Comparison of ENCODE assay signal across 19 mouse cellular contexts in genomic region chr1:166014530-166014929, GRCm38 (mm10). TPM values are rescaled to one million over a fixed set of nuclear protein-coding genes. Genes with fewer than 3 reads are reported as not detected.
DNase-seq lines count a peak whose midpoint lies in the region; ATAC-seq lines count a peak whose summit lies in the region.
"Had no signal": no experiment of that assay in that cellular context is flagged by ENCODE, and none has a peak within 500 bp of the region (broad histone marks: within the 10 kb centered on the region; RNA-seq: fewer than 3 reads in every experiment).

No protein-coding gene starts in this region.

- no peaks in the 10 kb centered on the region for H3K9me3 ChIP-seq in liver, embryonic 13.5 days (replicated peaks)
- H3K9me3 ChIP-seq: embryonic facial prominence, embryonic 13.5 days; forebrain, embryonic 12.5 days; heart, embryonic 15.5 days; intestine, embryonic 15.5 days; midbrain, embryonic 15.5 days; neural tube, embryonic 12.5 days had no signal

- H3K36me3 ChIP-seq in liver, embryonic 13.5 days, result no peaks in the 10 kb centered on the region
- H3K36me3 ChIP-seq: embryonic facial prominence, embryonic 13.5 days; forebrain, embryonic 12.5 days; heart, embryonic 15.5 days; intestine, embryonic 15.5 days; midbrain, embryonic 15.5 days; neural tube, embryonic 12.5 days had no signal

- peak; percentile 62 for DNase-seq in 416B (ENCODE audit: low read depth)
- DNase-seq in c-Kit-positive CD71-positive TER-119-negative erythroid progenitor cells, embryonic 14.5 days (ENCODE audit: low read depth), result peak; percentile 46
- DNase-seq in liver, embryonic 13.5 days, result peak; percentile 33
- peak; percentile 76 for DNase-seq in thymus, postnatal 0 days (ENCODE audit: low spot score)
- DNase-seq in frontal cortex, postnatal 25 days (ENCODE audit: low spot score in 2 of 2), result no peak
- no peak for DNase-seq in heart, adult 8-10 months (ENCODE audit: low spot score)
- no peak for DNase-seq in adrenal gland, adult (ENCODE audit: inconsistent age in 2 of 2, low spot score in 1 of 2)
- DNase-seq: cerebellum, postnatal 25 days; heart, adult 11 months; kidney, postnatal 10 days; lung, adult 2 months had no signal

- WGBS in liver, embryonic 13.5 days (ENCODE audit: insufficient replicate concordance), result 13% methylated on average over 5 of the region's 5 CpGs

- H3K9ac ChIP-seq in liver, embryonic 13.5 days, result no peak overlapping the region
- H3K9ac ChIP-seq: embryonic facial prominence, embryonic 13.5 days; forebrain, embryonic 12.5 days; heart, embryonic 15.5 days; intestine, embryonic 15.5 days; midbrain, embryonic 15.5 days; neural tube, embryonic 12.5 days had no signal

- no peak overlapping the region for H3K4me3 ChIP-seq in liver, embryonic 13.5 days (replicated peaks)
- H3K4me3 ChIP-seq: embryonic facial prominence, embryonic 13.5 days; forebrain, embryonic 12.5 days; heart, embryonic 15.5 days; intestine, embryonic 15.5 days; midbrain, embryonic 15.5 days; neural tube, embryonic 12.5 days had no signal

- H3K4me2 ChIP-seq in liver, embryonic 13.5 days, result no peak overlapping the region
- H3K4me2 ChIP-seq: embryonic facial prominence, embryonic 13.5 days; forebrain, embryonic 12.5 days; heart, embryonic 15.5 days; intestine, embryonic 15.5 days; midbrain, embryonic 15.5 days; neural tube, embryonic 12.5 days had no signal

- H3K4me1 ChIP-seq in liver, embryonic 13.5 days (replicated peaks), result peaks cover 10% of the 10 kb centered on the region; the same call in 1 of the 2 replicates
- H3K4me1 ChIP-seq: embryonic facial prominence, embryonic 13.5 days; forebrain, embryonic 12.5 days; heart, embryonic 15.5 days; intestine, embryonic 15.5 days; midbrain, embryonic 15.5 days; neural tube, embryonic 12.5 days had no signal

- H3K27ac ChIP-seq in liver, embryonic 13.5 days, result no peak overlapping the region
- H3K27ac ChIP-seq: embryonic facial prominence, embryonic 13.5 days; forebrain, embryonic 12.5 days; heart, embryonic 15.5 days; intestine, embryonic 15.5 days; macrophage; midbrain, embryonic 15.5 days; neural tube, embryonic 12.5 days had no signal

- ATAC-seq in liver, embryonic 13.5 days (ENCODE audit: low read depth), result peak; percentile 92
- ATAC-seq: activated CD4-positive, CD25-positive, alpha-beta regulatory T cell, adult 4 months; intestine, embryonic 15.5 days; midbrain, embryonic 15.5 days had no signal

- no peaks in the 10 kb centered on the region for H3K27me3 ChIP-seq in liver, embryonic 13.5 days
- H3K27me3 ChIP-seq: embryonic facial prominence, embryonic 13.5 days; forebrain, embryonic 12.5 days; heart, embryonic 15.5 days; intestine, embryonic 15.5 days; midbrain, embryonic 15.5 days; neural tube, embryonic 12.5 days had no signal

RNA-seq across cellular contexts. Expression of gene Pou2f1, which starts 12.1 kb away (rescaled TPM):
- 4.3 and 5.5 TPM in 2 replicates for polyA plus RNA-seq in liver, embryonic 13.5 days (2015; fragmentation: Nextera tagmentation; extraction: Ambion mirVana)
- 11.4 and 15.7 TPM in 2 replicates for polyA plus RNA-seq in thymus, postnatal 0 days (2015; fragmentation: Nextera tagmentation; extraction: Ambion mirVana)
- 10 to 100 TPM in 3 of 4 experiments, 1 to 10 TPM in 1; 9.7 to 16.5 (median 11.5) TPM for total RNA-seq in heart, adult 8-10 months (2022)

Comparison
In these comparisons a context has a peak if more than half of its experiments do, and no peak if none do; other contexts are left out.
1. DNase-seq: peak in 416B (single experiment), c-Kit-positive CD71-positive TER-119-negative erythroid progenitor cells, embryonic 14.5 days (single experiment), liver, embryonic 13.5 days (single experiment) and thymus, postnatal 0 days (single experiment); none in frontal cortex, postnatal 25 days (0 of 2), heart, adult 8-10 months (single experiment) and adrenal gland, adult (0 of 2).